Mouse (Mus musculus): ENCODE results near the gene Herpud1.

DNA sequence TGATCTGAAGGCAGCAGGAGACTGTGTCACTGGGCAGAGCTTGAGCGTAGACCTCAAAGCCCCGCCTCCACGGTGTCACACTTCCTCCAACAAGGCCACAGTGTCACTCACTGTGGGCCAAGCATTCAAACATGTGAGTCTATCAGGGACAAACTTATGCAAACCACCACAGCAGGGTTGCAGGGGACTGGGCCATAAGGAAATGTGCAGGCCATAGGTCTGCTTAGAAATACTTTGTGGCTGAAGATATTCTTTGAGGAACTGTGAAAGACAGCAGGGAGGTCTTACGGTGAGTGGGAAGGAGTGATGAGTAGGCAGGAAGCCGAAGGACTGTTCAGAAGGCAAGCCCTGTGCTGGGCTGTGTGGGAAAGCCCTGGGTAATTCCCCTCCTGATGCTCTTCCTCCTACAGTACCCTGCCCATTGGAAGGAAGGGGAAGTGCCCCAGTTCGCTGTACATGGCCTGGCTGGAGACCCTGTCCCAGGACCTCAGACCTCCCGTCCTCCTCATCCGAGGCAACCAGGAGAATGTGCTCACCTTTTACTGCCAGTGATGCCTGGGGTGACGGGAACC lies 20.7 kb upstream of the Herpud1 start:
- TF ChIP-seq CTCF (IDR thresholded peaks at IDR 0.05; ENCODE audit: low read depth, low read length), result no peak
- no peak for TF ChIP-seq POLR2A (IDR thresholded peaks at IDR 0.05; ENCODE audit: extremely low read depth, insufficient read depth, low read length)

Data from liver, adult 2 months (tissue).